Comparison of ENCODE assay signal across 28 mouse cellular contexts in genomic region chr5:49306796-49307195, GRCm38 (mm10).
DNase-seq lines count a peak whose midpoint lies in the region; ATAC-seq and TF ChIP-seq lines count a peak whose summit lies in the region.
"Had no signal": no experiment of that assay in that cellular context is flagged by ENCODE, and none has a peak within 500 bp of the region (broad histone marks: within the 10 kb centered on the region; RNA-seq: fewer than 3 reads in every experiment).

No protein-coding gene starts in this region.

- 20% methylated on average over 1 of the region's 1 CpGs for WGBS in forebrain, postnatal 0 days
- 81% methylated on average over 1 of the region's 1 CpGs for WGBS in forebrain, embryonic 11.5 days
- 18% methylated on average over 1 of the region's 1 CpGs for WGBS in liver, adult 2 months
- WGBS in liver, embryonic 12.5 days (ENCODE audit: insufficient replicate concordance) = 56% methylated on average over 1 of the region's 1 CpGs

- H3K27ac ChIP-seq in forebrain, postnatal 0 days (ENCODE audit: low read depth, low read length) = no peak overlapping the region
- no peak overlapping the region for H3K27ac ChIP-seq in forebrain, embryonic 11.5 days (ENCODE audit: low read depth, low read length)
- no peak overlapping the region for H3K27ac ChIP-seq in liver, adult 2 months (replicated peaks; ENCODE audit: insufficient read depth, low read depth, low read length)
- H3K27ac ChIP-seq in liver, embryonic 12.5 days = no peak overlapping the region
- H3K27ac ChIP-seq: embryonic facial prominence, embryonic 13.5 days; heart, embryonic 15.5 days; hindbrain, embryonic 15.5 days; left cerebral cortex, adult 2 months; limb, embryonic 10.5 days; macrophage; neural tube, embryonic 13.5 days; stomach, postnatal 0 days had no signal

- no peaks in the 10 kb centered on the region for H3K27me3 ChIP-seq in forebrain, postnatal 0 days (ENCODE audit: insufficient read depth, low read length)
- no peaks in the 10 kb centered on the region for H3K27me3 ChIP-seq in forebrain, embryonic 11.5 days (ENCODE audit: control insufficient read depth, insufficient read depth, low read length)
- H3K27me3 ChIP-seq in liver, adult 2 months (ENCODE audit: control insufficient read depth, insufficient read depth, low read length) = no peaks in the 10 kb centered on the region
- no peaks in the 10 kb centered on the region for H3K27me3 ChIP-seq in liver, embryonic 12.5 days (replicated peaks)
- H3K27me3 ChIP-seq: embryonic facial prominence, embryonic 13.5 days; heart, embryonic 15.5 days; hindbrain, embryonic 15.5 days; neural tube, embryonic 13.5 days had no signal

- ATAC-seq in forebrain, postnatal 0 days = peak; percentile 48; the same call in 1 of the 2 replicates
- no peak for ATAC-seq in forebrain, embryonic 11.5 days (replicated peaks; ENCODE audit: low FRiP score)
- no peak for ATAC-seq in liver, embryonic 12.5 days
- ATAC-seq: intestine, embryonic 16.5 days; liver, postnatal 0 days; lung, postnatal 0 days; midbrain, embryonic 16.5 days had no signal

- no peak for TF ChIP-seq CTCF in forebrain, postnatal 0 days (IDR thresholded peaks at IDR 0.05; ENCODE audit: low read depth)
- no peak for TF ChIP-seq CTCF in liver, adult 2 months (IDR thresholded peaks at IDR 0.05; ENCODE audit: low read depth, low read length)

- no peaks in the 10 kb centered on the region for H3K9me3 ChIP-seq in forebrain, postnatal 0 days (ENCODE audit: low read length)
- H3K9me3 ChIP-seq in forebrain, embryonic 11.5 days (ENCODE audit: control insufficient read depth, low read length) = no peaks in the 10 kb centered on the region
- H3K9me3 ChIP-seq in liver, embryonic 12.5 days (replicated peaks) = no peaks in the 10 kb centered on the region
- H3K9me3 ChIP-seq: embryonic facial prominence, embryonic 13.5 days; heart, embryonic 15.5 days; hindbrain, embryonic 15.5 days; limb, embryonic 10.5 days; neural tube, embryonic 13.5 days had no signal

- no peaks in the 10 kb centered on the region for H3K79me2 ChIP-seq in liver, adult 2 months (ENCODE audit: control insufficient read depth, insufficient read depth, low read length)

- H3K4me1 ChIP-seq in forebrain, postnatal 0 days (ENCODE audit: insufficient read depth) = no peaks in the 10 kb centered on the region
- H3K4me1 ChIP-seq in forebrain, embryonic 11.5 days (replicated peaks; ENCODE audit: control insufficient read depth, insufficient read depth, low read length) = no peaks in the 10 kb centered on the region
- peaks cover 2% of the 10 kb centered on the region; the same call in 1 of the 2 replicates for H3K4me1 ChIP-seq in liver, adult 2 months (ENCODE audit: control insufficient read depth, insufficient read depth, low read length)
- H3K4me1 ChIP-seq in liver, embryonic 12.5 days = no peaks in the 10 kb centered on the region
- H3K4me1 ChIP-seq: embryonic facial prominence, embryonic 13.5 days; heart, embryonic 15.5 days; hindbrain, embryonic 15.5 days; limb, embryonic 10.5 days; neural tube, embryonic 13.5 days had no signal

- H3K4me2 ChIP-seq in forebrain, postnatal 0 days (ENCODE audit: low read depth) = no peak overlapping the region
- no peak overlapping the region for H3K4me2 ChIP-seq in forebrain, embryonic 11.5 days (ENCODE audit: low read depth, low read length, severe bottlenecking)
- no peak overlapping the region for H3K4me2 ChIP-seq in liver, embryonic 12.5 days
- H3K4me2 ChIP-seq: embryonic facial prominence, embryonic 13.5 days; heart, embryonic 15.5 days; hindbrain, embryonic 15.5 days; neural tube, embryonic 13.5 days had no signal

- H3K9ac ChIP-seq in forebrain, postnatal 0 days = no peak overlapping the region
- no peak overlapping the region for H3K9ac ChIP-seq in forebrain, embryonic 11.5 days (ENCODE audit: low read length)
- no peak overlapping the region for H3K9ac ChIP-seq in liver, adult 2 months (ENCODE audit: low read depth, low read length)
- no peak overlapping the region for H3K9ac ChIP-seq in liver, embryonic 12.5 days
- H3K9ac ChIP-seq: embryonic facial prominence, embryonic 13.5 days; heart, embryonic 15.5 days; hindbrain, embryonic 15.5 days; liver, postnatal 0 days; neural tube, embryonic 13.5 days had no signal

- no peak for TF ChIP-seq POLR2A in liver, adult 2 months (IDR thresholded peaks at IDR 0.05; ENCODE audit: extremely low read depth, insufficient read depth, low read length)

- no peak overlapping the region for H3K4me3 ChIP-seq in forebrain, postnatal 0 days (ENCODE audit: low read depth, low read length)
- no peak overlapping the region for H3K4me3 ChIP-seq in forebrain, embryonic 11.5 days (ENCODE audit: low read depth, low read length)
- no peak overlapping the region for H3K4me3 ChIP-seq in liver, adult 2 months (ENCODE audit: insufficient read depth, low read depth, low read length)
- H3K4me3 ChIP-seq in liver, embryonic 12.5 days = no peak overlapping the region
- H3K4me3 ChIP-seq: embryonic facial prominence, embryonic 13.5 days; erythroblast, embryonic 14.5 days; heart, embryonic 15.5 days; hindbrain, embryonic 15.5 days; left cerebral cortex, adult 2 months; limb, embryonic 10.5 days; myocyte; neural tube, embryonic 13.5 days had no signal

- DNase-seq in forebrain, postnatal 0 days = no peak
- no peak for DNase-seq in forebrain, embryonic 11.5 days (ENCODE audit: low spot score)
- DNase-seq in liver, adult 2 months (ENCODE audit: extremely low read depth, low read depth, low spot score) = peak; percentile 62
- DNase-seq in cerebellum, adult 9-10 months = peak; percentile 78
- no peak for DNase-seq in spleen, adult 12 weeks (ENCODE audit: low spot score)
- no peak for DNase-seq in right cerebral cortex, postnatal 14 days
- DNase-seq: adrenal gland, adult 2 months; heart, postnatal 36 days; kidney, adult 9 months; kidney, postnatal 25 days; liver; liver, postnatal 0 days; retina, postnatal 1 day; thymus, adult 2 months had no signal

- no peaks in the 10 kb centered on the region for H3K36me3 ChIP-seq in forebrain, postnatal 0 days (ENCODE audit: insufficient read depth)
- H3K36me3 ChIP-seq in forebrain, embryonic 11.5 days (ENCODE audit: control insufficient read depth, insufficient read depth, low read length) = no peaks in the 10 kb centered on the region
- H3K36me3 ChIP-seq in liver, adult 2 months (ENCODE audit: control insufficient read depth, insufficient read depth, low read length) = no peaks in the 10 kb centered on the region
- H3K36me3 ChIP-seq in liver, embryonic 12.5 days = no peaks in the 10 kb centered on the region
- H3K36me3 ChIP-seq: embryonic facial prominence, embryonic 13.5 days; heart, embryonic 15.5 days; hindbrain, embryonic 15.5 days; limb, embryonic 10.5 days; neural tube, embryonic 13.5 days had no signal

Comparison
In these comparisons a context has a peak if more than half of its experiments do, and no peak if none do; other contexts are left out.
1. DNase-seq: peak in liver, adult 2 months (single experiment) and cerebellum, adult 9-10 months (single experiment); none in forebrain, postnatal 0 days (single experiment), forebrain, embryonic 11.5 days (single experiment), spleen, adult 12 weeks (single experiment) and right cerebral cortex, postnatal 14 days (single experiment).